Mouse (Mus musculus) lung, postnatal 0 days (tissue): Measurements from ENCODE around the gene Fabp1.

Source experiments
- CTCF ChIP-seq: IDR thresholded peaks from 2 replicates; pipeline ENCODE4 v1.5.1; 2016; ENCODE audit warnings: antibody characterized with exemption, mild to moderate bottlenecking
- EP300 ChIP-seq: IDR thresholded peaks from 2 replicates; pipeline ENCODE4 v1.6.1; 2016; ENCODE audit warnings: antibody characterized with exemption, mild to moderate bottlenecking, control low read depth

- no peak for TF ChIP-seq CTCF
- no peak for TF ChIP-seq EP300
Measured at GRCm38 (mm10) chr6:71172812-71173580, 26.6 kb upstream of the Fabp1 start.
